Mouse (Mus musculus) cerebellum, adult 2 months (tissue): Measurements from ENCODE around the gene Krt71.

Experiments used
- CTCF ChIP-seq: fragments of 200-500 bp; IDR thresholded peaks from 2 replicates; pipeline ENCODE4 v1.5.1; 2011; ENCODE audit warnings: low read depth, mild to moderate bottlenecking, control low read depth, low read length, moderate library complexity, borderline replicate concordance; ENCODE audit not compliant: insufficient read depth
- POLR2A ChIP-seq: fragments of 200-500 bp; IDR thresholded peaks from 2 replicates; pipeline ENCODE4 v1.6.1; 2011; ENCODE audit warnings: low read length, control low read depth, borderline replicate concordance; ENCODE audit not compliant: insufficient read depth

DNA sequence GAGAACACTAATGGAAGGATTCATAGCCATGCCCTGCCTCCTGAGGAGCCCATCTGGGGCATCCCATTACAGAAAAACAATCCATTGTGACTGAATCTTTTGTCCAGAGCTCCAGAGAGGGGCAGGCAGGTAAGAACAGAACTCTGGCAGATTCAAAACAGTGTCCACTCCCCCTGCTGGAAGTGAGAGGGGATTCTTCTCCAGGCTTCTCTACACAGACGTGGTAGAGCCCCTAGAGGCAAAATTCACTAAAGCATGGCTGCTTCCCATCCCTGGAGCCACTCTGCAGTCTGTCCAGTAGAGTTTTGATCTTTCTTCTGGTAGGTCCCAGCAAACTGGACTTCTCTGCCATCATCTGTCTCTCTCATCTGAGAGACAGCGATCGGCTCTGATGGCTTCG is 38.8 kb downstream of the Krt71 start:
- no peak for TF ChIP-seq CTCF
- no peak for TF ChIP-seq POLR2A
